Mouse (Mus musculus) limb, embryonic 10.5 days (tissue): Measurements from ENCODE around the gene Uroc1. TPM values are rescaled to one million over a fixed set of nuclear protein-coding genes. Genes with fewer than 3 reads are reported as not detected.

ENCODE experiments used
- DNase-seq: peaks from one replicate; pipeline ENCODE4 v3.0.0-alpha.2; 2017; ENCODE audit warnings: low spot score
- H3K27ac ChIP-seq: fragments of 300-500 bp; sonication (generic); 2 replicates; pipeline ENCODE4 v1.5.1; 2016; ENCODE audit warnings: mild to moderate bottlenecking
- H3K27me3 ChIP-seq: fragments of 300-500 bp; sonication (generic); 2 replicates; pipeline ENCODE4 v1.6.1; 2016; ENCODE audit warnings: low read depth, mild to moderate bottlenecking; ENCODE audit not compliant: poor library complexity, severe bottlenecking
- H3K36me3 ChIP-seq: fragments of 300-500 bp; sonication (generic); 2 replicates; pipeline ENCODE4 v1.6.1; 2016; ENCODE audit warnings: mild to moderate bottlenecking, moderate library complexity
- H3K4me1 ChIP-seq: fragments of 300-500 bp; sonication (generic); 2 replicates; pipeline ENCODE4 v1.6.1; 2016
- H3K4me3 ChIP-seq: fragments of 300-500 bp; sonication (generic); 2 replicates; pipeline ENCODE4 v1.5.1; 2016; ENCODE audit warnings: mild to moderate bottlenecking, moderate library complexity
- H3K9me3 ChIP-seq: fragments of 300-500 bp; sonication (generic); replicated peaks from 2 replicates; pipeline ENCODE4 v1.6.1; 2016; ENCODE audit warnings: mild to moderate bottlenecking
- WGBS: fragments of 180-500 bp; shearing (Covaris S2); methylation state at CpG from one replicate; pipeline ENCODE4 v1.1.7; 2016; 5-methylcytosine and 5-hydroxymethylcytosine counted together
- polyA plus RNA-seq: library from polyadenylated mRNA; unstranded; fragments of >200 nt; fragmentation: Nextera tagmentation; extraction: Ambion mirVana; gene quantifications from 2 replicates; pipeline ENCODE4 v1.2.1, GENCODE M21; 2016

Gene Uroc1
- polyA plus RNA-seq, 1 experiment from 2014 or later: 0.15 TPM

DNA sequence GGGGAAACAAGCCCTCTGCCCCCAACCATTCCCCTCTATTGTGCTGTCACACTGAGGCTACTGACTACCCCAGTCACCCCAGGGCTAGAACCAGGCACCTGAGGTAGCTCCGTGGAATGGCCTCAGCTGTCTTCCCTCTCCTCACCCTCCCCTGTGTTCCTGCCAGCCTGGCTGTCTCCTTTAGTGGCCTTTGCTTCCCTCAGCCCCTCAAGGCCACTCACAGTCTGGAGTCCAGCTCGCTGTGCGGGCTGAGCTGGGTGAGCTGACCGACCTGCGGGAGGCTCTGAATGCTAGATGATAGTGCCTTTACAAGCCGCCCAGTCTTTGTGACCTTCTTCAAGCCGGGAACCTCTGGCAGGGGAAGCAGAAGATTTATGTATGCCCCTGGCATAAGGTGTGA lies 78.8 kb downstream of the Uroc1 start:
- no peak overlapping the region for H3K27ac ChIP-seq
- H3K4me3 ChIP-seq: no peak overlapping the region
- no peaks in the 10 kb centered on the region for H3K9me3 ChIP-seq
- 77% methylated on average over 7 of the region's 7 CpGs for WGBS
- H3K36me3 ChIP-seq: no peaks in the 10 kb centered on the region
- H3K4me1 ChIP-seq: no peaks in the 10 kb centered on the region
- H3K27me3 ChIP-seq: no peaks in the 10 kb centered on the region
- DNase-seq: no peak

Other genes with a start within 250 kb of the Uroc1 start
- not detected in 2 replicates for gene Vmn1r50, start 231.9 kb upstream of the Uroc1 start, polyA plus RNA-seq
- gene Vmn1r51, start 210.7 kb upstream of the Uroc1 start, polyA plus RNA-seq: not detected in 2 replicates
- not detected in 2 replicates for gene Vmn1r52, start 158.5 kb upstream of the Uroc1 start, polyA plus RNA-seq
- gene V1ra8, start 130.5 kb upstream of the Uroc1 start, polyA plus RNA-seq: not detected in 2 replicates
- not detected in 2 replicates for gene Vmn1r53, start 108.8 kb upstream of the Uroc1 start, polyA plus RNA-seq
- gene Vmn1r54, start 87.0 kb upstream of the Uroc1 start, polyA plus RNA-seq: not detected in 2 replicates
- gene BC048671, start 32.1 kb upstream of the Uroc1 start, polyA plus RNA-seq: not detected in 2 replicates
- 0.09 TPM in 1 of 2 replicates, not detected in the other for gene Chst13, start 8.1 kb upstream of the Uroc1 start, polyA plus RNA-seq
- 6.1 and 6.4 TPM in 2 replicates for gene Zxdc, start 36.2 kb downstream of the Uroc1 start, polyA plus RNA-seq
- gene Cfap100, start 95.5 kb downstream of the Uroc1 start, polyA plus RNA-seq: 0.30 and 0.64 TPM in 2 replicates
- 4.3 and 7.5 TPM in 2 replicates for gene Klf15, start 129.3 kb downstream of the Uroc1 start, polyA plus RNA-seq
- 1.6 and 1.7 TPM in 2 replicates for gene Aldh1l1, start 153.1 kb downstream of the Uroc1 start, polyA plus RNA-seq